Mouse (Mus musculus) forebrain, embryonic 14.5 days (tissue): ENCODE data around the gene Gins2. TPM values are rescaled to one million over a fixed set of nuclear protein-coding genes. Genes with fewer than 3 reads are reported as not detected.

Experiments
- ATAC-seq: fragments of 200-750 bp; cut with Nextera tagmentation; 2 replicates; pipeline ENCODE4 v1.8.0; 2017; ENCODE audit warnings: mild to moderate bottlenecking, moderate library complexity
- DNase-seq: peaks from one replicate; pipeline ENCODE4 v3.0.0-alpha.2; 2015; ENCODE audit warnings: low spot score
- H3K27ac ChIP-seq: fragments of 300-500 bp; sonication (generic); 2 replicates; pipeline ENCODE4 v1.5.1; 2014; ENCODE audit warnings: low read depth, mild to moderate bottlenecking, control low read depth, low read length, moderate library complexity
- H3K27me3 ChIP-seq: fragments of 300-500 bp; sonication (generic); replicated peaks from 2 replicates; pipeline ENCODE4 v1.6.1; 2014; ENCODE audit warnings: low read length, control low read depth, mixed read lengths; ENCODE audit not compliant: control insufficient read depth, insufficient read depth
- H3K36me3 ChIP-seq: fragments of 300-500 bp; sonication (generic); 2 replicates; pipeline ENCODE4 v1.6.1; 2014; ENCODE audit warnings: low read length, control low read depth; ENCODE audit not compliant: control insufficient read depth, insufficient read depth
- H3K4me1 ChIP-seq: fragments of 300-500 bp; sonication (generic); 2 replicates; pipeline ENCODE4 v1.6.1; 2014; ENCODE audit warnings: antibody characterized with exemption, low read length, control low read depth; ENCODE audit not compliant: control insufficient read depth, insufficient read depth
- H3K4me2 ChIP-seq: fragments of 300-500 bp; sonication (generic); 2 replicates; pipeline ENCODE4 v1.6.1; 2014; ENCODE audit warnings: mild to moderate bottlenecking, control low read depth, low read length
- H3K4me3 ChIP-seq: fragments of 300-500 bp; sonication (generic); 2 replicates; pipeline ENCODE4 v1.5.1; 2014; ENCODE audit warnings: low read depth, low read length, control low read depth
- H3K9ac ChIP-seq: fragments of 300-500 bp; sonication (generic); 2 replicates; pipeline ENCODE4 v1.6.1; 2014; ENCODE audit warnings: mild to moderate bottlenecking, low read length, control low read depth, moderate library complexity
- H3K9me3 ChIP-seq: fragments of 300-500 bp; sonication (generic); replicated peaks from 2 replicates; pipeline ENCODE4 v1.6.1; 2016; ENCODE audit warnings: low read length, control low read depth, mixed read lengths; ENCODE audit not compliant: control insufficient read depth
- WGBS: fragments of 180-500 bp; shearing (Covaris S2); extraction: QIAGEN DNeasy Blood & Tissue Kit; methylation state at CpG from one replicate; pipeline ENCODE4 v1.1.7; 2014; 5-methylcytosine and 5-hydroxymethylcytosine counted together
- polyA plus RNA-seq: library from polyadenylated mRNA; unstranded; fragments of >200 nt; fragmentation: Nextera tagmentation; extraction: Ambion mirVana; gene quantifications from 2 replicates; pipeline ENCODE4 v1.2.1, GENCODE M21; 2014

The Gins2 gene
- polyA plus RNA-seq, 1 experiment from 2014 or later, result 44.1 TPM

DNA sequence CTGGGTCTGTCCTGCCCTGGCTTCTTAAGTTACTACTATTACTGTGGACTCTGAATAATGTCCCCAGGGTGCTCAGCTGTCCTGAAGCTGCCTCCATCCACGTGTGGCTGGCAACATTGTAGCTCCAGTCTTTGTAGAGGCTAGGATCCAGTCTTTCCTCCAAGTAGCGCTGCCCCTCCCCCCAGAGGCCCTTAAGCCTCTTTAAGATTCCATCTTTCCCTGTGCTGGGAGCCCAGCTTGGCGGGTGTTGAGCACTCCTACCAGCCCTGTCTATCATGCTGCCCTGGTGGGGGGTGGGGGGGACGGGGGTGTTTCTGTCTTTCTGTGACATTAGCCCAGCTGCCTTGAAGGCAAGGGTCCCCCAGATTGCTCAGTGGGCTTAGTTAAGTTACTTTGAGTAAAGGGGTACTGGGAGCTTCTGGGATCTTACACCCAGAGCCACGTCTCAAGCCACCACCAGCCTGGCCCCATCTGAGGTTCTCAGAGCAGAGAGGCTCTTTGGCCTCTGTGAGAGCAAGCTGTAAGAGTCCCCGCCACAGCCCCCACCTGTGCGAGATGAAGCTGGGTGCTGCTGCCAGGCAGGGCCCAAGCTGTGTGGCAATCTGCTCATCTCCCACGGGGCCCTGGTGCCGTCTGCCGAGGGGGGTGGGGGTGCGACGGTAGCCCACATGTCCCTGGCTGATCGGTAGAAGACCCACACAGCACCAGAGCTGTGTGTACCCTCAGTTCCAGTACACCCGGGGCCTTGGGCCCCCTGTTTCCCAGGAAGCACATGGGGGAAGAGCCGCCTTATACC, 31.7 kb downstream of the Gins2 start:
- WGBS, result 26% methylated on average over 15 of the region's 15 CpGs
- Histone ChIP-seq H3K9ac (peak overlapping the region; percentile 14; the same call in 1 of the 2 replicates), H3K4me3 (no peak overlapping the region), H3K36me3 (peaks cover 23% of the 10 kb centered on the region), H3K27me3 (no peaks in the 10 kb centered on the region), H3K4me1 (peaks cover 77% of the 10 kb centered on the region), H3K27ac (peak overlapping the region; percentile 86), H3K9me3 (no peaks in the 10 kb centered on the region), H3K4me2 (peak overlapping the region; percentile 32)
- peak; percentile 81 for DNase-seq
- ATAC-seq, result peak; percentile 67

DNA sequence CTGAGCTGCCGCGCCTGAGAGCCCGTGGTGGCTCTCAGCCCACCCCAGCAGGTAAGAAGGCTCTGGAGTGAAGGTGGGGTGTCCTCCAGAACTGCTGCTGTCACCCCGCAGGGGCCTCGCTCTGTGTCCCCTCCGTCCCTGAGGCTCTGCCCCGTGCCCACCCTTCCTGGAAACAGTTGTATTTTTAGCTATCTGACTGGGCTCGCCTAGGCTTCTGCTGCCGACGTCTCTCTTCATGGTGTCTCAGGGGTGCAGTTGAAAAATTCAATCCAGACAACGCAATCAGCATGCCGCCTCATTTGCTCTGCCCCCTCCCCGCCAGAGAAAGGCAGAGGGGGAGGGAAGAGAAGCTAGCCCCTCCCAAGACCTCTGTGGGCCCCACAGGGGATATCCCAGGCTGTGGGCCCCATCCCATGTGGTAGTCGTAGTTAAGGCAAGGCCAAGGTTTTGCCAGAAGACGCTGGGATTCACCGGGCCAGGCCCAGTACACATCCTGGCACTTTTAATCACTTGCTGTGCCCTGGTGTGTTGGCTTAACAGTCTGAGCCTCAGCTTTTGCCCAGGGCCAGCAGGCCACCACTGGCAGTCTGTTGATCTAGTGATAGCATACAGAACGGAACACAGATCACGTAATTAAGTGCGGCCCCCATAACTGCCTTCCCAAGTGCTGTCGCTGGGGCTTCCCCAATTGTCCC, 32.8 kb downstream of the Gins2 start:
- DNase-seq, result no peak
- Histone ChIP-seq H3K4me1 (peaks cover 77% of the 10 kb centered on the region), H3K36me3 (peaks cover 23% of the 10 kb centered on the region), H3K4me2 (no peak overlapping the region), H3K27me3 (no peaks in the 10 kb centered on the region), H3K27ac (peak overlapping the region; percentile 86), H3K9ac (peak overlapping the region; percentile 30; the same call in 1 of the 2 replicates), H3K4me3 (no peak overlapping the region), H3K9me3 (no peaks in the 10 kb centered on the region)
- ATAC-seq, result no peak
- 54% methylated on average over 20 of the region's 20 CpGs for WGBS

DNA sequence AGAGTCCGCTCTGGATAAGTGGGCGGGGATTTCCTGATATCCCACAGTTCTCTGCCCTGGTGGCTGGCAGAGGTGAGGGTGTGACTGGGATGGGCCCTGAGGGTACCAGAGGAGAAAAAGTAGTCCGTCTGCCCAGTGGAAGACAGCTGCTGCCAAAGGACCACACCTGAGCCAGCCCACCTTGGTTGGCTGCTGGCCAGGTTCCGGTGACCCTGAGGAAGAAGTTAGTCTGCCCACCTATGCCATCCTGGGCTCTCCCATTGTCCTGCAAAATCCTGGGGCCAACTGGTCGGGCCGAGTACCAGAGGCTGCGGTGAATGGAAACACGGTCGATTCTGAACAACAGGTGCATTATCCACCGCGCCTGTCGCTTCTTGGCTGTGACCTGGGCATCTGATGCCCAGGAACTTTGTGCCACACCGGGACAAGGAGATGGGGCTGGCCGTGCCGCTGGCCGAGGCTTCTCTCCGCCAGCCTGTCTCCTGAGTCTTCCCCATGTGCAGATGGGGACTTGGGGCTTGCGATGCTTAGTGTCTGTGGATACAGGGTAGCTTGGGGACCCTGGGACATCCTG, 34.6 kb downstream of the Gins2 start:
- no peak overlapping the region for H3K4me3 ChIP-seq
- no peaks in the 10 kb centered on the region for H3K27me3 ChIP-seq
- no peak overlapping the region; the same call in 1 of the 2 replicates for H3K27ac ChIP-seq
- DNase-seq, result no peak
- no peaks in the 10 kb centered on the region for H3K9me3 ChIP-seq
- H3K9ac ChIP-seq, result no peak overlapping the region
- peaks cover 77% of the 10 kb centered on the region for H3K4me1 ChIP-seq
- H3K36me3 ChIP-seq, result peaks cover 19% of the 10 kb centered on the region
- no peak for ATAC-seq
- H3K4me2 ChIP-seq, result no peak overlapping the region
- 90% methylated on average over 18 of the region's 18 CpGs for WGBS

DNA sequence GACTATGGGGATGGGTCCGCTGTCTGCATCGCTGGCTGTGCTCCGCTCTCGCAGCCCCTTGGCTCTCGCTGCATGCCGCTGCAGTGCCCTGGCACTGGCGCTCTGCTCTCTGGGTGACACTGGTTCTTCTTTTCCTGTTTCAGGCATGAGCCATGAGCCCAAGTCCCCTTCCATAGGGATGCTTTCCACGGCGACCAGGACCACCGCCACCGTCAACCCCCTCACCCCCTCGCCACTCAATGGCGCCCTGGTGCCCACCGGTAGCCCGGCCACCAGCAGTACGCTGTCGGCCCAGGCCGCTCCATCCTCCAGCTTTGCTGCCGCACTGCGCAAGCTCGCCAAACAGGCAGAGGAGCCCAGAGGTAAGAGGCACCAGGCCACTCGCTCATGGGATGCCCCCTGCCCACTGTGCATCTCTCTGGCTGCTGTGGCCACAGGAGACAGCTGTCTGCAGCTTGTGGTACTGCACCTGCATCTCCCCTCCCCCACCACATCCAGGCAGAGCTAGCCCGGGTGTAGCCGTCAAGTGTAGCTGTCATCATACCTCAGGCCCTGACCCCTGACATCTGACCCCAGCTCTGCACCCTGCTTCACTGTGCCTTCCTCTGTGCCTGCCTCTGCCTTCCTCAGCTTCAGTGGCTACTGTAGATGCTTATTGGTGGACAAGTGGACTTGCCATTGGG, 35.5 kb downstream of the Gins2 start:
- H3K9me3 ChIP-seq, result no peaks in the 10 kb centered on the region
- H3K4me1 ChIP-seq, result peaks cover 76% of the 10 kb centered on the region
- no peak overlapping the region for H3K4me2 ChIP-seq
- WGBS, result 91% methylated on average over 24 of the region's 24 CpGs
- H3K9ac ChIP-seq, result no peak overlapping the region
- H3K27ac ChIP-seq, result peak overlapping the region; percentile 5; the same call in 1 of the 2 replicates
- peaks cover 16% of the 10 kb centered on the region for H3K36me3 ChIP-seq
- DNase-seq (no peak), ATAC-seq (no peak)
- no peak overlapping the region for H3K4me3 ChIP-seq
- H3K27me3 ChIP-seq, result no peaks in the 10 kb centered on the region

DNA sequence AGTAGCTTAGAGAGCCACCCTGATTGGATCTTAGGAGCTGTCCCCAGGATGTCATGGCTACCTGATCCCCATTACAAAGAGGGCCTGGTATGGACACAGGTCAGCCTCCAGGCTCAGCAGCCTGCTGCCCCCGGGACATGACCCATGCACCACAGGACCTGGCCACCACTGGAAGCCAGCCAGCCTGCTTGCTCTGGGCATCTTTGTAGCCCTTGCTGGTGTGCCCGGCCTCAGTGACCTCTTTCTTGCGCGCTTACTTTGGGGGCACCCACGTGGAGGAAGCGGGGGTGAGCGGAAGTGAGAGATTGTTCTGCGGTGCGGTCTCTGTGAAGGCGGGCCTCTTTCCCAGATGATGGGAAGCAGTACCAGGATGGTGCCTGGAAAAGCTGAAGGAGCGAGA, 36.6 kb downstream of the Gins2 start:
- ATAC-seq, result no peak
- 91% methylated on average over 11 of the region's 11 CpGs for WGBS
- peaks cover 76% of the 10 kb centered on the region for H3K4me1 ChIP-seq
- H3K4me2 ChIP-seq, result no peak overlapping the region
- no peak for DNase-seq
- H3K27me3 ChIP-seq, result no peaks in the 10 kb centered on the region
- H3K27ac ChIP-seq, result peak overlapping the region; percentile 24; the same call in 1 of the 2 replicates
- H3K4me3 ChIP-seq, result no peak overlapping the region
- peaks cover 16% of the 10 kb centered on the region for H3K36me3 ChIP-seq
- no peak overlapping the region for H3K9ac ChIP-seq
- H3K9me3 ChIP-seq, result no peaks in the 10 kb centered on the region

DNA sequence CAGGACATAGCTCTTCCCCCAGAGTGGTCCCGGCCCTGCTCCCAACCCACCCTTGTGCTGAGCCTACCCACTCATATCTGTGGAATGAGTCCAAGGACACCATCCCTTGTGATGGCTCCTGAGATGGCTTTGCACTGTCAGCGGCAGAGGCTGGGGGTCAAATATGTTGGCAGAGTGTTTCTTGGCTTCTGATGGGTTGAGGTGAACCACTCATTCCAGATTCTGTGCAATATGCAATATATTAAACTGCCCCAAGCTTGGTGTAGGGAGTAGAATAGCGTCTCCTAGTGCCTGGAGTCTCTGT, 37.5 kb downstream of the Gins2 start:
- H3K4me2 ChIP-seq, result no peak overlapping the region; the same call in 1 of the 2 replicates

DNA sequence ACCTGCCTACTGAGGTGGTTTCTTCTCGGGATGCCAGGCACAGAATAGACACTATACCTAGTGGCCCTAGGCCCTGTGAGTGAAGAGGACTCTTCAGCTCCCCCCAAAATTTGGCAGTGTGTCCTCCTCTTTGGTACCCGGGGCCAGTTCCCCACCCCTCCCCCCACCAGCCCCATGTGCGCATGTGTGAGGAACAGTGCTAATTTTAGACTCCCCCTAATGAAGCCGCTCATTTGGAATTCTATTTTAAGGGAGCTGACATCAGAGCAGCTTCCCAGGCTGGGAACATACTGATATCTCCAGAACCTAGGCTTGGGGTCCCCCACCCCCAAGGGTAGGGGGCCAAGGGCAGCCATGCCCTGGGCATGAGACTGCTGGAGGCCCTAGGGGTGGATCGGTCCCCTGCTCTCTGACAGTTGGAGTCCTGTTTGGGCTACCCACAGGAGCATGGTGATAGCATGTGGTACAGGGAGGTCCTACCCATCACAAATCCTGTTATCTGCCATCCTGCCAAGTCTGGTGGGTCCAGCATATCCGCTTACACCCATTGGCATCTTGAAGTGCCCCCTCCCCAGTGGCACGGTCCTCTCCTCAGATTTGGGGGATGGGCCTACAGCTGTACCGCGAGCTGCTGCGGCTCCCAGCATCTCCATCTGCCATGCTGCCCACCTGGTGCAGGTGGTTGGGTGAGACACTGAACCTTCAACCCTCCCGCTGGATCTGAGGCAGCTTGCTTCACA, 38.0 kb downstream of the Gins2 start:
- Histone ChIP-seq H3K27me3 (no peaks in the 10 kb centered on the region), H3K9ac (peak overlapping the region; percentile 29; the same call in 1 of the 2 replicates), H3K4me1 (peaks cover 70% of the 10 kb centered on the region), H3K36me3 (peaks cover 16% of the 10 kb centered on the region), H3K4me3 (no peak overlapping the region), H3K4me2 (peak overlapping the region; percentile 50), H3K27ac (peak overlapping the region; percentile 88), H3K9me3 (no peaks in the 10 kb centered on the region)
- WGBS, result 53% methylated on average over 11 of the region's 11 CpGs
- DNase-seq (peak; percentile 80), ATAC-seq (peak; percentile 30)

More for the DNA sequence above, 37.5 kb downstream of the Gins2 start:
- Histone ChIP-seq H3K36me3 (peaks cover 16% of the 10 kb centered on the region), H3K27me3 (no peaks in the 10 kb centered on the region), H3K27ac (peak overlapping the region; percentile 88), H3K9ac (no peak overlapping the region), H3K4me3 (no peak overlapping the region), H3K4me1 (peaks cover 74% of the 10 kb centered on the region), H3K9me3 (no peaks in the 10 kb centered on the region)
- ATAC-seq, result no peak
- 95% methylated on average over 3 of the region's 3 CpGs for WGBS
- no peak for DNase-seq

DNA sequence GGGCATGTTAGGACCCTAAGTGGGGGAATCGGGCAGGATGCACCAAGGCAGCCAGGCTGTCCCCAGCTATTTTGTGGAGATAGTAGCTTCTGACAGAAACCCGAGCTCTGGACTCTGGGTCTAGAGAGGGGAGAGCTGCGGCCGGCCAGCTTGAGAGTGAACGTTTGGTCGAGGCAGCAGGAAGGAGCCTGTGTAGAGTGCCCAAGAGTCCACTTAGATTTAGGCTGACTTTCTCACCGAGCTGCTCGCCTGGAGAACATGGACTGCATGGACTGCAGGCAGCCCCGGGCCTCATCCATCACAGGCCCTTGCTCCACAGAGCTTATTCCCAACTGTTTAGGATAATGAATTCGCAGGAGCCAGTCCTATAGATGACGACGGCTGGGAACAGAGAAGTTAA, 38.7 kb downstream of the Gins2 start:
- WGBS, result 7% methylated on average over 12 of the region's 12 CpGs
- Histone ChIP-seq H3K9ac (peak overlapping the region; percentile 29; the same call in 1 of the 2 replicates), H3K9me3 (no peaks in the 10 kb centered on the region), H3K27ac (peak overlapping the region; percentile 88), H3K36me3 (peaks cover 16% of the 10 kb centered on the region), H3K4me2 (peak overlapping the region; percentile 50), H3K4me3 (no peak overlapping the region), H3K4me1 (peaks cover 68% of the 10 kb centered on the region), H3K27me3 (no peaks in the 10 kb centered on the region)
- no peak for DNase-seq
- peak; percentile 9; the same call in 1 of the 2 replicates for ATAC-seq
